Mouse (Mus musculus) embryonic fibroblast, embryonic 13.5 days (primary cell): Measurements from ENCODE around the gene Fam107b.

Experiments
- CTCF ChIP-seq: IDR thresholded peaks from 2 replicates; pipeline ENCODE4 v1.5.1; 2011; ENCODE audit warnings: mild to moderate bottlenecking, control low read depth, low read length, moderate library complexity, borderline replicate concordance; ENCODE audit not compliant: insufficient read depth
- POLR2A ChIP-seq: IDR thresholded peaks from 2 replicates; pipeline ENCODE4 v1.6.1; 2011; ENCODE audit warnings: low read depth, mild to moderate bottlenecking, control low read depth, low read length, moderate library complexity

GRCm38 (mm10) chr2:3585231-3585783 lies 15.0 kb downstream of the Fam107b start:
- no peak for TF ChIP-seq CTCF
- no peak for TF ChIP-seq POLR2A
